Comparison of ENCODE assay signal across 18 mouse cellular contexts in the genomic region with DNA sequence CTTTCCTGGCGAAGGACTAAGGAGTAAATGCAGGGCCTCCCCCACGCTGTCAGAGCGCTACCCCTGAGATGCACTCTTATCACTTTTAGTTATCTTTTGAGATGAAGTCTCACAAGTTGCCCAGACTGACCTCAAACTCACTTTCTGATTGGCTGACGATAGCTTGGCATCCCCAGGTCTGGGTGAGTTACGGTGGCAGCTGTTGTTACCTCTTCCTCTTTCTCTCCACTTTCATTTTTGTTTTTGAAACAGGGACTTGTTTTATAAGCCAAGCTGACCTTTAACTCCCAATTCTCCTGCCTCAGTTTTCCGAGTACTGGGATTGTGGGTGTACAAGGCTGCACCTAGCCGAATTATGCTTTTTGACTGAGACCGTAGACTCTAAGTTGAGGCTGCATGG. TPM values are rescaled to one million over a fixed set of nuclear protein-coding genes. Genes with fewer than 3 reads are reported as not detected.
DNase-seq lines count a peak whose midpoint lies in the region; ATAC-seq and TF ChIP-seq lines count a peak whose summit lies in the region.
"Had no signal": no experiment of that assay in that cellular context is flagged by ENCODE, and none has a peak within 500 bp of the region (broad histone marks: within the 10 kb centered on the region; RNA-seq: fewer than 3 reads in every experiment).

No protein-coding gene starts in this region.

- no peaks in the 10 kb centered on the region for H3K36me3 ChIP-seq in midbrain, embryonic 11.5 days (ENCODE audit: control insufficient read depth, insufficient read depth, low read length)
- H3K36me3 ChIP-seq in midbrain, embryonic 10.5 days, result no peaks in the 10 kb centered on the region
- no peaks in the 10 kb centered on the region for H3K36me3 ChIP-seq in C2C12 (ENCODE audit: control insufficient read depth, insufficient read depth)
- H3K36me3 ChIP-seq in forebrain, embryonic 11.5 days (ENCODE audit: control insufficient read depth, insufficient read depth, low read length), result no peaks in the 10 kb centered on the region
- H3K36me3 ChIP-seq: embryonic facial prominence, embryonic 12.5 days; liver, embryonic 15.5 days; midbrain, embryonic 12.5 days had no signal

- H3K4me2 ChIP-seq in midbrain, embryonic 11.5 days, result no peak overlapping the region
- no peak overlapping the region for H3K4me2 ChIP-seq in forebrain, embryonic 11.5 days (ENCODE audit: low read depth, low read length, severe bottlenecking)
- H3K4me2 ChIP-seq: embryonic facial prominence, embryonic 12.5 days; liver, embryonic 15.5 days; midbrain, embryonic 12.5 days had no signal

- no peaks in the 10 kb centered on the region for H3K79me3 ChIP-seq in C2C12 (ENCODE audit: low read depth)

- ATAC-seq in midbrain, embryonic 11.5 days (ENCODE audit: low FRiP score), result no peak
- peak; percentile 85 for ATAC-seq in megakaryocyte progenitor cell, adult 5-6 weeks (replicated peaks; ENCODE audit: poor library complexity)
- ATAC-seq in forebrain, embryonic 11.5 days (replicated peaks; ENCODE audit: low FRiP score), result no peak
- ATAC-seq: forebrain, embryonic 16.5 days had no signal

- TF ChIP-seq POLR2A in bone marrow, adult 2 months (IDR thresholded peaks at IDR 0.05; ENCODE audit: borderline replicate concordance, control insufficient read depth, low read depth, low read length), result no peak

- no peaks in the 10 kb centered on the region for H3K4me1 ChIP-seq in midbrain, embryonic 11.5 days (ENCODE audit: control insufficient read depth, insufficient read depth, low read length)
- no peaks in the 10 kb centered on the region for H3K4me1 ChIP-seq in midbrain, embryonic 10.5 days
- H3K4me1 ChIP-seq in bone marrow, adult 2 months (ENCODE audit: control insufficient read depth, insufficient read depth, low read length), result no peaks in the 10 kb centered on the region; the same call in 1 of the 2 replicates
- no peaks in the 10 kb centered on the region; the same call in 1 of the 2 replicates for H3K4me1 ChIP-seq in forebrain, embryonic 11.5 days (replicated peaks; ENCODE audit: control insufficient read depth, insufficient read depth, low read length)
- H3K4me1 ChIP-seq: embryonic facial prominence, embryonic 12.5 days; liver, embryonic 15.5 days; midbrain, embryonic 12.5 days had no signal

- H3ac ChIP-seq in C2C12 (ENCODE audit: control insufficient read depth, insufficient read length, low read depth), result no peak overlapping the region

- H3K27me3 ChIP-seq in midbrain, embryonic 11.5 days (ENCODE audit: control insufficient read depth, insufficient read depth, low read length), result 0 out of 2 replicates have a peak, but pooled peaks cover under 1% of the 10 kb centered on the region
- H3K27me3 ChIP-seq in midbrain, embryonic 10.5 days (ENCODE audit: low read depth, poor library complexity, severe bottlenecking), result peaks cover 15% of the 10 kb centered on the region
- no peaks in the 10 kb centered on the region for H3K27me3 ChIP-seq in C2C12 (ENCODE audit: control insufficient read depth, insufficient read depth, insufficient read length)
- H3K27me3 ChIP-seq in forebrain, embryonic 11.5 days (ENCODE audit: control insufficient read depth, insufficient read depth, low read length), result 0 out of 2 replicates have a peak, but pooled peaks cover 5% of the 10 kb centered on the region
- H3K27me3 ChIP-seq: liver, embryonic 15.5 days had no signal

- no peak overlapping the region for H3K4me3 ChIP-seq in midbrain, embryonic 11.5 days (ENCODE audit: low read depth, low read length)
- H3K4me3 ChIP-seq in midbrain, embryonic 10.5 days, result no peak overlapping the region
- no peak overlapping the region for H3K4me3 ChIP-seq in C2C12 (ENCODE audit: insufficient read depth, poor library complexity, severe bottlenecking)
- peak overlapping the region; percentile 43 for H3K4me3 ChIP-seq in bone marrow, adult 2 months (replicated peaks; ENCODE audit: control insufficient read depth, low read depth, low read length)
- H3K4me3 ChIP-seq in forebrain, embryonic 11.5 days (ENCODE audit: low read depth, low read length), result no peak overlapping the region
- H3K4me3 ChIP-seq: embryonic facial prominence, embryonic 12.5 days; liver, embryonic 15.5 days; midbrain, embryonic 12.5 days; myocyte had no signal

- no peaks in the 10 kb centered on the region for H3K79me2 ChIP-seq in C2C12 (ENCODE audit: control insufficient read depth, insufficient read depth)

- H3K9me3 ChIP-seq in midbrain, embryonic 11.5 days (ENCODE audit: control insufficient read depth, low read length), result no peaks in the 10 kb centered on the region
- no peaks in the 10 kb centered on the region for H3K9me3 ChIP-seq in midbrain, embryonic 10.5 days (replicated peaks)
- no peaks in the 10 kb centered on the region for H3K9me3 ChIP-seq in forebrain, embryonic 11.5 days (ENCODE audit: control insufficient read depth, low read length)
- H3K9me3 ChIP-seq: embryonic facial prominence, embryonic 12.5 days; liver, embryonic 15.5 days; midbrain, embryonic 12.5 days had no signal

- 95% methylated on average over 8 of the region's 8 CpGs for WGBS in midbrain, embryonic 11.5 days
- 95% methylated on average over 8 of the region's 8 CpGs for WGBS in midbrain, embryonic 10.5 days
- WGBS in bone marrow, adult 2 months, result 26% methylated on average over 8 of the region's 8 CpGs
- 97% methylated on average over 8 of the region's 8 CpGs for WGBS in forebrain, embryonic 11.5 days

- H3K9ac ChIP-seq in midbrain, embryonic 11.5 days (ENCODE audit: low read length), result no peak overlapping the region
- no peak overlapping the region for H3K9ac ChIP-seq in forebrain, embryonic 11.5 days (ENCODE audit: low read length)
- H3K9ac ChIP-seq: embryonic facial prominence, embryonic 12.5 days; liver, embryonic 15.5 days; midbrain, embryonic 12.5 days had no signal

- DNase-seq in midbrain, embryonic 11.5 days (ENCODE audit: low spot score, missing footprints), result peak; percentile 41
- DNase-seq in midbrain, embryonic 10.5 days (ENCODE audit: low spot score), result no peak
- DNase-seq in forebrain, embryonic 11.5 days (ENCODE audit: low spot score), result no peak
- no peak for DNase-seq in layer of hippocampus, adult 8-10 months (ENCODE audit: low spot score in 2 of 2)
- DNase-seq in adrenal gland, adult (ENCODE audit: inconsistent age in 2 of 2, low spot score in 1 of 2), result no peak
- DNase-seq: adrenal gland, postnatal 14 days; cerebellum, adult 2 months; lung, postnatal 14 days; right cerebral cortex, adult 18-20 months had no signal

- no peak overlapping the region for H3K27ac ChIP-seq in midbrain, embryonic 11.5 days (ENCODE audit: low read depth, low read length)
- no peak overlapping the region for H3K27ac ChIP-seq in midbrain, embryonic 10.5 days (replicated peaks)
- no peak overlapping the region for H3K27ac ChIP-seq in bone marrow, adult 2 months (ENCODE audit: control insufficient read depth, insufficient read depth, low read depth, low read length, poor library complexity)
- H3K27ac ChIP-seq in forebrain, embryonic 11.5 days (ENCODE audit: low read depth, low read length), result no peak overlapping the region
- H3K27ac ChIP-seq: embryonic facial prominence, embryonic 12.5 days; kidney, postnatal 0 days; liver, embryonic 15.5 days; midbrain, embryonic 12.5 days had no signal

- TF ChIP-seq CTCF in C2C12 (IDR thresholded peaks at IDR 0.05; ENCODE audit: control insufficient read depth, insufficient read depth, insufficient read length), result no peak
- no peak for TF ChIP-seq CTCF in bone marrow, adult 2 months (IDR thresholded peaks at IDR 0.05; ENCODE audit: control insufficient read depth, insufficient read depth, low read length)

TF ChIP-seq in C2C12, 6 proteins besides CTCF, POLR2A, EP300 and RAD21:
- TF ChIP-seq MYOD1 (IDR thresholded peaks at IDR 0.05; ENCODE audit: control insufficient read depth, insufficient read length, low read depth), result peak; percentile 12
- TF ChIP-seq MYOG (IDR thresholded peaks at IDR 0.05; ENCODE audit: control insufficient read depth, extremely low read depth, insufficient read length), result no peak
- no peak for TF ChIP-seq MAX (IDR thresholded peaks at IDR 0.05)

RNA-seq across cellular contexts. Expression of a gene that starts 53.0 kb away (rescaled TPM):
- 379 and 401 TPM in 2 replicates for polyA plus RNA-seq in midbrain, embryonic 11.5 days (2014; fragmentation: Nextera tagmentation; extraction: Ambion mirVana)
- polyA plus RNA-seq in midbrain, embryonic 10.5 days (2016; fragmentation: Nextera tagmentation; extraction: Ambion mirVana), result 180 and 255 TPM in 2 replicates
- 10.3 TPM for polyA plus RNA-seq in C2C12 (2012; fragmentation: generic; extraction: Trizol)
- 9.7 and 10.5 TPM in 2 replicates for polyA plus RNA-seq in bone marrow, adult 2 months (2011; ENCODE audit: insufficient read depth, insufficient read length, low replicate concordance, missing spikeins)
- total RNA-seq in megakaryocyte progenitor cell, adult 5-6 weeks (2015), result 3.6 and 6.2 TPM in 2 replicates
- total RNA-seq in megakaryocyte progenitor cell, adult 5-6 weeks (2017), result 0.37 and 0.71 TPM in 2 replicates
- polyA plus RNA-seq in forebrain, embryonic 11.5 days (2014; fragmentation: Nextera tagmentation; extraction: Ambion mirVana), result 146 and 150 TPM in 2 replicates
- 10 to 100 TPM in 2 of 4 experiments, 1 to 10 TPM in 2; 7.6 to 12.1 (median 9.9) TPM for total RNA-seq in layer of hippocampus, adult 8-10 months (2022)

Comparison
In these comparisons a context has a peak if more than half of its experiments do, and no peak if none do; other contexts are left out.
1. RNA of a gene that starts 53.0 kb away (polyA plus RNA-seq): 379 to 401 TPM in midbrain, embryonic 11.5 days, 180 to 255 TPM in midbrain, embryonic 10.5 days and 146 to 150 TPM in forebrain, embryonic 11.5 days; 9.7 to 10.5 TPM in bone marrow, adult 2 months and 10.3 TPM in C2C12 (single experiment); every median in the first group is over 10 times any median in the second.